Mouse (Mus musculus) MEL (cell line): Measurements from ENCODE around the gene Epha6. TPM values are rescaled to one million over a fixed set of nuclear protein-coding genes. Genes with fewer than 3 reads are reported as not detected.
A peak's percentile ranks its signal among the peaks of the same experiment; 100 is the strongest.

Experiments used
- DNase-seq: peaks from one replicate; pipeline ENCODE4 v3.0.0; 2011; ENCODE audit warnings: low read depth, low spot score
- H3K27ac ChIP-seq: 2 replicates; pipeline ENCODE4 v1.5.1; 2012; ENCODE audit warnings: low read depth, mild to moderate bottlenecking, control low read depth, low read length, moderate library complexity; ENCODE audit not compliant: control insufficient read depth
- H3K27me3 ChIP-seq, 2 experiments: fragments of 150-350 bp in 1 of 2; sonication (generic) in 1 of 2; 2 replicates each; pipeline ENCODE4 v1.6.1; 2012; ENCODE audit warnings: low read length in 2 of 2, mild to moderate bottlenecking in 2 of 2, improper control_type of control experiment in 1 of 2, moderate library complexity in 1 of 2; ENCODE audit not compliant: insufficient read depth in 2 of 2, control insufficient read depth in 1 of 2
- H3K36me3 ChIP-seq, 2 experiments: 2 replicates each; pipeline ENCODE4 v1.6.1; 2012 to 2014; ENCODE audit warnings: low read length in 2 of 2, improper control_type of control experiment in 1 of 2, inconsistent platforms in 1 of 2, mild to moderate bottlenecking in 1 of 2; ENCODE audit not compliant: insufficient read depth in 2 of 2, control insufficient read depth in 1 of 2
- H3K4me1 ChIP-seq, 2 experiments: fragments of 150-350 bp in 1 of 2; sonication (generic) in 1 of 2; 2 replicates each; pipeline ENCODE4 v1.6.1; 2012; ENCODE audit warnings: low read length in 2 of 2, improper control_type of control experiment in 1 of 2, mild to moderate bottlenecking in 1 of 2; ENCODE audit not compliant: insufficient read depth in 2 of 2, control insufficient read depth in 1 of 2
- H3K4me3 ChIP-seq, 2 experiments: fragments of 150-350 bp in 1 of 2; sonication (generic) in 1 of 2; 2 replicates each; pipeline ENCODE4 v1.5.1; 2012; ENCODE audit warnings: low read depth in 2 of 2, low read length in 2 of 2, mild to moderate bottlenecking in 2 of 2, moderate library complexity in 2 of 2, control low read depth in 1 of 2, improper control_type of control experiment in 1 of 2; ENCODE audit not compliant: control insufficient read depth in 1 of 2, insufficient read depth in 1 of 2
- H3K79me2 ChIP-seq: 2 replicates; pipeline ENCODE4 v1.6.1; 2012; ENCODE audit warnings: mild to moderate bottlenecking, low read length, moderate library complexity; ENCODE audit not compliant: control insufficient read depth, poor library complexity, insufficient read depth
- H3K9ac ChIP-seq: 2 replicates; pipeline ENCODE4 v1.6.1; 2012; ENCODE audit warnings: low read depth, mild to moderate bottlenecking, control low read depth, low read length, moderate library complexity; ENCODE audit not compliant: control insufficient read depth, poor library complexity, severe bottlenecking
- H3K9me3 ChIP-seq: fragments of 150-350 bp; sonication (generic); replicated peaks from 2 replicates; pipeline ENCODE4 v1.6.1; 2012; ENCODE audit warnings: mild to moderate bottlenecking, low read length, improper control_type of control experiment, moderate library complexity; ENCODE audit not compliant: insufficient read depth
- BHLHE40 ChIP-seq: IDR thresholded peaks from 2 replicates; pipeline ENCODE4 v1.6.1; 2012; ENCODE audit warnings: low read depth, mild to moderate bottlenecking, inconsistent platforms, low read length, improper control_type of control experiment, borderline replicate concordance
- CHD2 ChIP-seq: IDR thresholded peaks from 2 replicates; pipeline ENCODE4 v1.6.1; 2011; ENCODE audit warnings: low read length, improper control_type of control experiment
- CTCF ChIP-seq, 3 experiments: IDR thresholded peaks in 2 of 3; conservative IDR thresholded peaks in 1 of 3; 2 replicates each; pipeline ENCODE4 v1.5.1; 2011 to 2012; ENCODE audit warnings: low read length in 3 of 3, low read depth in 2 of 3, mild to moderate bottlenecking in 2 of 3, improper control_type of control experiment in 1 of 3, inconsistent platforms in 1 of 3, mixed read lengths in 1 of 3, moderate library complexity in 1 of 3; ENCODE audit not compliant: control insufficient read depth in 1 of 3, insufficient read depth in 1 of 3, poor library complexity in 1 of 3, severe bottlenecking in 1 of 3
- E2F4 ChIP-seq: IDR thresholded peaks from 2 replicates; pipeline ENCODE4 v1.6.1; 2011; ENCODE audit warnings: low read depth, low read length, improper control_type of control experiment, borderline replicate concordance
- EP300 ChIP-seq, 2 experiments: IDR thresholded peaks; 2 replicates each; pipeline ENCODE4 v1.6.1; 2011; ENCODE audit warnings: improper control_type of control experiment in 2 of 2, low read length in 2 of 2, low read depth in 1 of 2, mild to moderate bottlenecking in 1 of 2
- ETS1 ChIP-seq: IDR thresholded peaks from 2 replicates; pipeline ENCODE4 v1.6.1; 2012; ENCODE audit warnings: low read depth, mild to moderate bottlenecking, inconsistent platforms, low read length, improper control_type of control experiment, moderate library complexity
- GATA1 ChIP-seq: IDR thresholded peaks from 2 replicates; pipeline ENCODE4 v1.6.1; 2011; ENCODE audit warnings: low read depth, low read length, improper control_type of control experiment
- KAT2A ChIP-seq: conservative IDR thresholded peaks from 2 replicates; pipeline ENCODE4 v1.6.1; 2012; ENCODE audit warnings: low read depth, low read length, improper control_type of control experiment, inconsistent platforms
- MAZ ChIP-seq: IDR thresholded peaks from 2 replicates; pipeline ENCODE4 v1.6.1; 2012; ENCODE audit warnings: low read depth, mild to moderate bottlenecking, inconsistent platforms, low read length, improper control_type of control experiment
- MEF2A ChIP-seq: IDR thresholded peaks from 2 replicates; pipeline ENCODE4 v1.6.1; 2014; ENCODE audit warnings: low read depth, mild to moderate bottlenecking, inconsistent platforms, low read length, improper control_type of control experiment; ENCODE audit not compliant: poor library complexity, insufficient replicate concordance, severe bottlenecking; ENCODE audit errors: extremely low read depth
- MXI1 ChIP-seq: IDR thresholded peaks from 2 replicates; pipeline ENCODE4 v1.6.1; 2011; ENCODE audit warnings: mild to moderate bottlenecking, low read depth, low read length, improper control_type of control experiment
- RAD21 ChIP-seq: IDR thresholded peaks from 2 replicates; pipeline ENCODE4 v1.6.1; 2011; ENCODE audit warnings: mild to moderate bottlenecking, low read depth, low read length, improper control_type of control experiment
- RCOR1 ChIP-seq: IDR thresholded peaks from 2 replicates; pipeline ENCODE4 v1.6.1; 2012; ENCODE audit warnings: low read depth, mild to moderate bottlenecking, inconsistent platforms, low read length, improper control_type of control experiment
- SIN3A ChIP-seq: IDR thresholded peaks from 2 replicates; pipeline ENCODE4 v1.6.1; 2012; ENCODE audit warnings: low read length, improper control_type of control experiment, inconsistent platforms
- SMC3 ChIP-seq: IDR thresholded peaks from 2 replicates; pipeline ENCODE4 v1.6.1; 2011; ENCODE audit warnings: low read depth, low read length, improper control_type of control experiment
- USF1 ChIP-seq: IDR thresholded peaks from 2 replicates; pipeline ENCODE4 v1.6.1; 2014; ENCODE audit warnings: low read depth, mild to moderate bottlenecking, inconsistent platforms, low read length, improper control_type of control experiment, moderate library complexity
- USF2 ChIP-seq, 2 experiments: IDR thresholded peaks; 2 replicates each; pipeline ENCODE4 v1.6.1; 2011 to 2012; ENCODE audit warnings: improper control_type of control experiment in 2 of 2, low read length in 2 of 2, borderline replicate concordance in 1 of 2, inconsistent platforms in 1 of 2, low read depth in 1 of 2, mild to moderate bottlenecking in 1 of 2; ENCODE audit not compliant: insufficient read depth in 1 of 2
- ZC3H11A ChIP-seq: IDR thresholded peaks from 2 replicates; pipeline ENCODE4 v1.6.1; 2012; ENCODE audit warnings: low read depth, mild to moderate bottlenecking, inconsistent platforms, low read length, improper control_type of control experiment
- polyA plus RNA-seq, 2 experiments: library from polyadenylated mRNA; stranded (reverse) in 1 of 2; unstranded in 1 of 2; fragments of >175 nt in 1 of 2; fragments of >200 nt in 1 of 2; gene quantifications; 2 replicates each; pipeline versions ENCODE4 v1.2.1 to v1.2.4; 2012; ENCODE audit warnings: low replicate concordance in 2 of 2, low read depth in 1 of 2; ENCODE audit not compliant: insufficient read length in 2 of 2, insufficient read depth in 1 of 2, missing spikeins in 1 of 2
- total RNA-seq: library from RNA; depleted of rRNA; stranded (reverse); fragments of 300-350 nt; gene quantifications from 2 replicates; pipeline ENCODE4 v1.2.3, GENCODE M21; 2012

The Epha6 gene
- total and polyA plus RNA-seq, 3 experiments = not detected

DNA sequence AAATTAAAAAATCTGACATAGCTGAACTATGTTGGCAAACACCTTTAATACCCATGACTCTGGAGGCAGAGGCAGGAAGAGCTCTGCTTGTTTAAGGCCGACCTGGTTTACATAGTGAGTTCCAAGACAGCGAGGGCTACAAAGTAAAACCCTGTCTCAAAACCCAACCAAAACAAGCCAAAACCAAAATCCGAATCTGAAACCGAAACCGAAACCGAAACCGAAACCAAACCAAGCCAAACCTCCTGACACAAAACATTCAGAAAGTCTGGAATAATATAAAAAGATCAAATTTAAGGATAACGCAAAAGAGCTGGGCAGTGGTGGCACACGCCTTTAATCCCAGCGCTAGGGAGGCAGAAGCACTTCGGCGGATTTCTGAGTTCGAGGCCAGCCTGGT is 725.3 kb downstream of the Epha6 start:
- H3K79me2 ChIP-seq = no peaks in the 10 kb centered on the region
- H3K9me3 ChIP-seq = no peaks in the 10 kb centered on the region
- H3K9ac ChIP-seq = no peak overlapping the region
- H3K27me3 ChIP-seq = no peaks in the 10 kb centered on the region
- no peak for TF ChIP-seq BHLHE40
- TF ChIP-seq MXI1 = no peak
- TF ChIP-seq RCOR1 = no peak
- H3K27ac ChIP-seq = no peak overlapping the region
- no peaks in the 10 kb centered on the region for H3K36me3 ChIP-seq
- no peak overlapping the region for H3K4me3 ChIP-seq
- no peak for DNase-seq
- H3K4me1 ChIP-seq = no peaks in the 10 kb centered on the region

DNA sequence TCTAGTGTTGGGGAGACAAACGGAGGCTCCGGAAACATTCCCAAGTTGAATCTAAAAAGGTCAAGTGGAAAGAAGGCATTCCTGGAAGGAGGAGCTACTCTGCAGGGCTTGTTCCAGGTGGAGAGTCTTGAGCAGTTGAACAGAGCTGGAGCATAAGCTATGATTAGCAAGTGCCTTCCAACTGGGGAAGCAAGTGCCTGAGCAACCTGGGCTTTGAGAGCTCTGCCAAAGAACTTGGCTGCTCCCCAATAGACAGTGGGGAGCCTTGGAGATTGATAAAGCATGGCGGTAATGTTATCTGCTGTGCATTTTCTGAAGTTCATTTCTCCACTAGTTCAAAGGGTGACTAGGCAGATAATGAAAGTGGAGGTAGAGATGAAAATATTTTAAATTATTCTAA is 733.5 kb downstream of the Epha6 start:
- no peaks in the 10 kb centered on the region for H3K9me3 ChIP-seq
- H3K27me3 ChIP-seq = no peaks in the 10 kb centered on the region
- peak; percentile 54 for DNase-seq
- H3K79me2 ChIP-seq = no peaks in the 10 kb centered on the region
- H3K4me3 ChIP-seq = no peak overlapping the region
- no peak overlapping the region for H3K9ac ChIP-seq
- H3K27ac ChIP-seq = no peak overlapping the region
- no peaks in the 10 kb centered on the region for H3K4me1 ChIP-seq
- no peaks in the 10 kb centered on the region for H3K36me3 ChIP-seq
- no peak for TF ChIP-seq USF1
- TF ChIP-seq GATA1 = peak; percentile 24; the same call in 1 of the 2 replicates
- TF ChIP-seq EP300 (IDR thresholded peaks at IDR 0.05; ENCODE audit: low read depth in 1 of 2, low read length in 2 of 2) = peak in 1 of 2 experiments; percentile 16; a peak in 1 of 4 replicates
- TF ChIP-seq, all 39 proteins: peak for 2

- no peak overlapping the region for H3K4me3 ChIP-seq
- TF ChIP-seq MXI1 (no peak), E2F4 (no peak), KAT2A (no peak)
- TF ChIP-seq, all 39 proteins: peak for 0
- no peak overlapping the region for H3K27ac ChIP-seq
- H3K9me3 ChIP-seq = no peaks in the 10 kb centered on the region
- no peak for DNase-seq
- no peaks in the 10 kb centered on the region for H3K27me3 ChIP-seq
- no peak overlapping the region for H3K9ac ChIP-seq
- H3K79me2 ChIP-seq = no peaks in the 10 kb centered on the region
- no peaks in the 10 kb centered on the region for H3K36me3 ChIP-seq
- H3K4me1 ChIP-seq = no peaks in the 10 kb centered on the region
These were observed 751.1 kb downstream of the Epha6 start for GRCm38 (mm10) chr16:59854160-59854717.

GRCm38 (mm10) chr16:59852689-59853088 is 752.6 kb downstream of the Epha6 start:
- H3K9me3 ChIP-seq = no peaks in the 10 kb centered on the region
- H3K36me3 ChIP-seq = no peaks in the 10 kb centered on the region
- no peaks in the 10 kb centered on the region for H3K4me1 ChIP-seq
- no peaks in the 10 kb centered on the region for H3K79me2 ChIP-seq
- H3K9ac ChIP-seq = no peak overlapping the region
- H3K27me3 ChIP-seq = no peaks in the 10 kb centered on the region
- TF ChIP-seq USF2 (IDR thresholded peaks at IDR 0.05; ENCODE audit: borderline replicate concordance in 1 of 2, insufficient read depth in 1 of 2, low read depth in 1 of 2, low read length in 2 of 2) (no peak), ZC3H11A (no peak), ETS1 (no peak), CHD2 (no peak), SMC3 (no peak), RAD21 (no peak), MEF2A (no peak), CTCF (IDR thresholded peaks at IDR 0.05 in 2 of 3, conservative IDR thresholded peaks at IDR 0.05 in 1 of 3; ENCODE audit: control insufficient read depth in 1 of 3, insufficient read depth in 1 of 3, low read depth in 2 of 3, low read length in 3 of 3, poor library complexity in 1 of 3, severe bottlenecking in 1 of 3) (no peak), RCOR1 (no peak), SIN3A (no peak), MAZ (no peak)
- no peak overlapping the region for H3K4me3 ChIP-seq
- H3K27ac ChIP-seq = no peak overlapping the region
- DNase-seq = no peak
